Mouse (Mus musculus) left cerebral cortex, adult 8-10 months (tissue): ENCODE data around the gene B230219D22Rik. TPM values are rescaled to one million over a fixed set of nuclear protein-coding genes. Genes with fewer than 3 reads are reported as not detected.
A peak's percentile ranks its signal among the peaks of the same experiment; 100 is the strongest.

Experiments
- DNase-seq, 2 experiments: peaks; one replicate each; pipeline ENCODE4 v3.0.0; 2022; ENCODE audit warnings: low spot score in 2 of 2
- total RNA-seq, 4 experiments: library from RNA; stranded (reverse); gene quantifications; 2 replicates each; pipeline ENCODE4 v1.2.4; 2022

The B230219D22Rik gene
- total RNA-seq, 4 experiments from 2014 or later = 65.8 to 72.3 (median 68.7) TPM

- no peak for DNase-seq
Measured at GRCm38 (mm10) chr13:55726598-55727119, 33.7 kb downstream of the B230219D22Rik start.

GRCm38 (mm10) chr13:55727120-55727838 lies 34.4 kb downstream of the B230219D22Rik start, which contains the start of gene Pcbd2:
Gene Pcbd2 (plus strand): TSS chr13:55727368.
- peak; percentile 60 to 75 for DNase-seq

GRCm38 (mm10) chr13:55727839-55728238 lies 34.9 kb downstream of the B230219D22Rik start:
- peak in 1 of 2 experiments; percentile 35 for DNase-seq

- DNase-seq = no peak
Measured at GRCm38 (mm10) chr13:55730716-55731115, 37.8 kb downstream of the B230219D22Rik start.

GRCm38 (mm10) chr13:55732121-55732520 lies 39.2 kb downstream of the B230219D22Rik start:
- DNase-seq = no peak

GRCm38 (mm10) chr13:55733628-55734502 lies 40.9 kb downstream of the B230219D22Rik start:
- no peak for DNase-seq

- no peak for DNase-seq
Measured at GRCm38 (mm10) chr13:55737885-55738284, 45.0 kb downstream of the B230219D22Rik start.

GRCm38 (mm10) chr13:55742306-55742705 lies 49.4 kb downstream of the B230219D22Rik start:
- no peak for DNase-seq

Other genes with a start within 250 kb of the B230219D22Rik start
- 10 to 100 TPM; 60.0 to 65.3 (median 61.9) TPM for gene Grk6, start 248.1 kb upstream of the B230219D22Rik start, total RNA-seq
- gene Prr7, start 228.9 kb upstream of the B230219D22Rik start, total RNA-seq = 10 to 100 TPM; 50.8 to 62.7 (median 59.7) TPM
- 100 to 1,000 TPM; 216 to 253 (median 234) TPM for gene Dbn1, start 205.0 kb upstream of the B230219D22Rik start, total RNA-seq
- 10 to 100 TPM; 78.3 to 93.8 (median 85.9) TPM for gene Pdlim7, start 179.4 kb upstream of the B230219D22Rik start, total RNA-seq
- 1 to 10 TPM; 3.7 to 6.3 (median 5.2) TPM for gene Dok3, start 163.8 kb upstream of the B230219D22Rik start, total RNA-seq
- gene Ddx41, start 156.5 kb upstream of the B230219D22Rik start, total RNA-seq = 10 to 100 TPM; 44.5 to 55.2 (median 48.2) TPM
- 10 to 100 TPM; 73.2 to 80.1 (median 73.8) TPM for gene Fam193b, start 122.0 kb upstream of the B230219D22Rik start, total RNA-seq
- 100 to 1,000 TPM; 125 to 136 (median 132) TPM for gene Tmed9, start 119.4 kb upstream of the B230219D22Rik start, total RNA-seq
- 10 to 100 TPM; 24.5 to 26.2 (median 25.5) TPM for gene B4galt7, start 93.2 kb upstream of the B230219D22Rik start, total RNA-seq
- 10 to 100 TPM; 37.7 to 49.5 (median 43.4) TPM for gene Caml, start 70.1 kb upstream of the B230219D22Rik start, total RNA-seq
- 10 to 100 TPM; 39.6 to 48.5 (median 45.3) TPM for gene Ddx46, start 58.1 kb upstream of the B230219D22Rik start, total RNA-seq
- 10 to 100 TPM; 68.2 to 79.0 (median 74.8) TPM for gene Txndc15, start 21.5 kb downstream of the B230219D22Rik start, total RNA-seq
- 10 to 100 TPM; 28.6 to 32.2 (median 31.0) TPM for gene Pcbd2, start 34.2 kb downstream of the B230219D22Rik start, total RNA-seq
- under 1 TPM in 3 of 4 experiments, not detected in 1; 0.48 to 0.63 (median 0.59) TPM for gene Catsper3, start 91.4 kb downstream of the B230219D22Rik start, total RNA-seq
- not detected for gene Pitx1, start 143.1 kb downstream of the B230219D22Rik start, total RNA-seq